Mouse (Mus musculus): ENCODE results near the gene C1qtnf2. TPM values are rescaled to one million over a fixed set of nuclear protein-coding genes. Genes with fewer than 3 reads are reported as not detected.

The C1qtnf2 gene
- total RNA-seq (2012; rRNA removed) = not detected in 2 replicates

GRCm38 (mm10) chr11:43474225-43474774, at the start of gene C1qtnf2:
C1qtnf2 (plus strand) TSS chr11:43474276.
- Histone ChIP-seq H3K36me3 (ENCODE audit: control insufficient read depth, insufficient read depth, low read length, poor library complexity, severe bottlenecking) (no peaks in the 10 kb centered on the region), H3K9ac (ENCODE audit: insufficient read depth, low read depth, low read length, poor library complexity, severe bottlenecking) (no peak within 1 kb of the TSS), H3K9me3 (ENCODE audit: control insufficient read depth, insufficient read depth, low read depth, low read length) (no peaks in the 10 kb centered on the region), H3K27ac (ENCODE audit: insufficient read depth, low read depth, low read length, poor library complexity, severe bottlenecking) (no peak within 1 kb of the TSS), H3K4me3 (ENCODE audit: insufficient read depth in 1 of 2, low read depth in 1 of 2, low read length in 2 of 2, poor library complexity in 1 of 2, severe bottlenecking in 1 of 2) (peak within 1 kb of the TSS in 1 of 2 experiments; percentile 15; a peak in 1 of 4 replicates), H3K4me1 (ENCODE audit: control insufficient read depth in 2 of 2, insufficient read depth in 2 of 2, low read length in 2 of 2, poor library complexity in 1 of 2) (peaks cover 0 to 6% of the 10 kb centered on the region in 2 experiments; a peak in 1 of 4 replicates)
- in situ Hi-C loops (cut with MboI; ENCODE audit: low sequenced_read_pairs in 2 of 2, unreplicated experiment in 2 of 2) = no loop called here
- DNase-seq (ENCODE audit: low read depth, low spot score) = no peak
- TF ChIP-seq CHD2 (IDR thresholded peaks at IDR 0.05; ENCODE audit: low read depth, low read length) = no peak
- no peak for TF ChIP-seq ZC3H11A (IDR thresholded peaks at IDR 0.05; ENCODE audit: borderline replicate concordance, low read depth, low read length)

- no peak for TF ChIP-seq HCFC1 (IDR thresholded peaks at IDR 0.05; ENCODE audit: borderline replicate concordance, insufficient read depth, low read length)
- TF ChIP-seq ZC3H11A (IDR thresholded peaks at IDR 0.05; ENCODE audit: borderline replicate concordance, low read depth, low read length) = 0 out of 2 replicates have a peak, but pooled peaks have one; percentile 8
- TF ChIP-seq MAFK (IDR thresholded peaks at IDR 0.05; ENCODE audit: insufficient read depth, low read depth, low read length) = no peak
- TF ChIP-seq ZNF384 (IDR thresholded peaks at IDR 0.05; ENCODE audit: low read depth, low read length) = no peak
- TF ChIP-seq CHD2 (IDR thresholded peaks at IDR 0.05; ENCODE audit: low read depth, low read length) = no peak
- Histone ChIP-seq H3K27ac (ENCODE audit: insufficient read depth, low read depth, low read length, poor library complexity, severe bottlenecking) (no peak overlapping the region), H3K9me3 (ENCODE audit: control insufficient read depth, insufficient read depth, low read depth, low read length) (no peaks in the 10 kb centered on the region), H3K9ac (ENCODE audit: insufficient read depth, low read depth, low read length, poor library complexity, severe bottlenecking) (no peak overlapping the region), H3K4me3 (ENCODE audit: insufficient read depth in 1 of 2, low read depth in 1 of 2, low read length in 2 of 2, poor library complexity in 1 of 2, severe bottlenecking in 1 of 2) (peak overlapping the region in 1 of 2 experiments; percentile 75; a peak in 2 of 4 replicates), H3K4me1 (ENCODE audit: control insufficient read depth in 2 of 2, insufficient read depth in 2 of 2, low read length in 2 of 2, poor library complexity in 1 of 2) (peaks cover 0 to 2% of the 10 kb centered on the region in 2 experiments; a peak in 1 of 4 replicates), H3K36me3 (ENCODE audit: control insufficient read depth, insufficient read depth, low read length, poor library complexity, severe bottlenecking) (peaks cover 11% of the 10 kb centered on the region; the same call in 1 of the 2 replicates)
- in situ Hi-C loops (cut with MboI; ENCODE audit: low sequenced_read_pairs in 2 of 2, unreplicated experiment in 2 of 2) = no loop called here
- DNase-seq (ENCODE audit: low read depth, low spot score) = no peak
Measured at GRCm38 (mm10) chr11:43424386-43424785, 49.7 kb upstream of the C1qtnf2 start.

- Histone ChIP-seq H3K9ac (ENCODE audit: insufficient read depth, low read depth, low read length, poor library complexity, severe bottlenecking) (no peak overlapping the region), H3K36me3 (ENCODE audit: control insufficient read depth, insufficient read depth, low read length, poor library complexity, severe bottlenecking) (peaks cover 11% of the 10 kb centered on the region; the same call in 1 of the 2 replicates), H3K4me1 (ENCODE audit: control insufficient read depth in 2 of 2, insufficient read depth in 2 of 2, low read length in 2 of 2, poor library complexity in 1 of 2) (peaks cover 0 to 2% of the 10 kb centered on the region in 2 experiments; a peak in 1 of 4 replicates), H3K27ac (ENCODE audit: insufficient read depth, low read depth, low read length, poor library complexity, severe bottlenecking) (no peak overlapping the region), H3K9me3 (ENCODE audit: control insufficient read depth, insufficient read depth, low read depth, low read length) (no peaks in the 10 kb centered on the region), H3K4me3 (ENCODE audit: insufficient read depth in 1 of 2, low read depth in 1 of 2, low read length in 2 of 2, poor library complexity in 1 of 2, severe bottlenecking in 1 of 2) (peak overlapping the region; percentile 69 to 75)
- in situ Hi-C loops (cut with MboI; ENCODE audit: low sequenced_read_pairs in 2 of 2, unreplicated experiment in 2 of 2) = no loop called here
- no peak for DNase-seq (ENCODE audit: low read depth, low spot score)
- TF ChIP-seq MAFK (IDR thresholded peaks at IDR 0.05; ENCODE audit: insufficient read depth, low read depth, low read length) (no peak), HCFC1 (IDR thresholded peaks at IDR 0.05; ENCODE audit: borderline replicate concordance, insufficient read depth, low read length) (no peak), ZNF384 (IDR thresholded peaks at IDR 0.05; ENCODE audit: low read depth, low read length) (no peak), CHD2 (IDR thresholded peaks at IDR 0.05; ENCODE audit: low read depth, low read length) (no peak), ZC3H11A (IDR thresholded peaks at IDR 0.05; ENCODE audit: borderline replicate concordance, low read depth, low read length) (no peak)
Measured at GRCm38 (mm10) chr11:43425166-43425709, 48.8 kb upstream of the C1qtnf2 start.

- in situ Hi-C loops (cut with MboI; ENCODE audit: low sequenced_read_pairs in 2 of 2, unreplicated experiment in 2 of 2) = no loop called here
- TF ChIP-seq HCFC1 (IDR thresholded peaks at IDR 0.05; ENCODE audit: borderline replicate concordance, insufficient read depth, low read length) = no peak
- no peak for TF ChIP-seq ZNF384 (IDR thresholded peaks at IDR 0.05; ENCODE audit: low read depth, low read length)
- no peak for TF ChIP-seq MAFK (IDR thresholded peaks at IDR 0.05; ENCODE audit: insufficient read depth, low read depth, low read length)
- TF ChIP-seq CHD2 (IDR thresholded peaks at IDR 0.05; ENCODE audit: low read depth, low read length) = 0 out of 2 replicates have a peak, but pooled peaks have one; percentile 19
- no peak for TF ChIP-seq ZC3H11A (IDR thresholded peaks at IDR 0.05; ENCODE audit: borderline replicate concordance, low read depth, low read length)
- H3K9ac ChIP-seq (ENCODE audit: insufficient read depth, low read depth, low read length, poor library complexity, severe bottlenecking) = peak within 1 kb of the TSS; percentile 75
- no peak within 1 kb of the TSS; the same call in 1 of the 2 replicates for H3K27ac ChIP-seq (ENCODE audit: insufficient read depth, low read depth, low read length, poor library complexity, severe bottlenecking)
- H3K4me3 ChIP-seq (ENCODE audit: insufficient read depth in 1 of 2, low read depth in 1 of 2, low read length in 2 of 2, poor library complexity in 1 of 2, severe bottlenecking in 1 of 2) = peak within 1 kb of the TSS; percentile 69 to 75
- no peaks in the 10 kb centered on the region for H3K9me3 ChIP-seq (ENCODE audit: control insufficient read depth, insufficient read depth, low read depth, low read length)
- peaks cover 0 to 2% of the 10 kb centered on the region in 2 experiments; a peak in 1 of 4 replicates for H3K4me1 ChIP-seq (ENCODE audit: control insufficient read depth in 2 of 2, insufficient read depth in 2 of 2, low read length in 2 of 2, poor library complexity in 1 of 2)
- H3K36me3 ChIP-seq (ENCODE audit: control insufficient read depth, insufficient read depth, low read length, poor library complexity, severe bottlenecking) = peaks cover 7% of the 10 kb centered on the region; the same call in 1 of the 2 replicates
- peak; percentile 70 for DNase-seq (ENCODE audit: low read depth, low spot score)
Measured at GRCm38 (mm10) chr11:43425824-43426413, 48.2 kb upstream of the C1qtnf2 start, which contains the start of gene Pttg1. Pttg1 (minus strand) TSS chr11:43426251.

Data from ES-E14 (cell line).